Mouse (Mus musculus) lung, adult 2 months (tissue): Measurements from ENCODE around the gene Map4.

Source experiments
- CTCF ChIP-seq: fragments of 200-500 bp; IDR thresholded peaks from 2 replicates; pipeline ENCODE4 v1.5.1; 2011; ENCODE audit warnings: mild to moderate bottlenecking, low read length, control low read depth; ENCODE audit not compliant: insufficient read depth
- POLR2A ChIP-seq: fragments of 200-500 bp; IDR thresholded peaks from 2 replicates; pipeline ENCODE4 v1.6.1; 2011; ENCODE audit warnings: low read depth, mild to moderate bottlenecking, control low read depth, low read length, borderline replicate concordance; ENCODE audit errors: extremely low read depth

DNA sequence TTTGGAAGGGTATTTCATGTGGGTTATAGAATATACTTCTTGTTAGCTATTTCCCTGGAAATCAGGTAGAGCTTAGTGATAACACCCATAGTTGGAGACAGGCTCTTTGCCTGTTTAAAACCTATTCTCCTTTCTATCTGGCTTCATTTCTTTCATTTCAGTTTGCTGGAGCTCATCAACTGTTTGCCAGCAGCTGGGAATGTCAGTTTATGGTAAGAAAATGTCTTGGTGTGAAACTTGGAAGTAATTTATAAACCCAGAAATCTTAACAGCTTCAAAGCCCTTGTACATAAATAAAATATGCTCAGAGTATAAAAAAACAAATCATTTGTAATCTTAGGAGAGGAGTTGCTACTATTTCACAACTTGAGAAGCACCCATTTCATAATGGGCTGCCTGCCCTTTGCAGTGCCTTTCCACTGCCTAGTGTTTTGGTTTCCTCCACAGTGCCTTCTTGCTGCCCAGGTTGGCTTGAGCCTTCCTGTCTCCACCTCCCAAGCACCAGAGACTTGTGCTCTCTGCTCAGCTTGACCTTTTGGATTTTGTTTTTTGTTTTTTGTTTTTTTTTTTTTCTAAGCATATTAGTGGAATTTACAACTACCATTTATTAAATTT lies 114.6 kb downstream of the Map4 start:
- TF ChIP-seq CTCF (no peak), POLR2A (no peak)
